Mouse (Mus musculus) CD4-positive, CD25-positive, alpha-beta regulatory T cell (primary cell): ENCODE measurements around the gene Chordc1. TPM values are rescaled to one million over a fixed set of nuclear protein-coding genes. Genes with fewer than 3 reads are reported as not detected.

Source experiments
- polyA plus RNA-seq: library from polyadenylated mRNA; unstranded; fragments of 100-300 nt; shearing (Covaris generic); gene quantifications from one replicate; pipeline ENCODE4 v1.2.1, GENCODE M21; 2017

Chordc1 gene
- 120 TPM for polyA plus RNA-seq

GRCm38 (mm10) chr9:18291571-18292429 is at the start of gene Chordc1:
Gene Chordc1, plus strand, starts transcription at chr9:18292125.

Other genes with a start within 250 kb of the Chordc1 start
- 0.10 TPM for gene Naalad2, start 110.9 kb downstream of the Chordc1 start, polyA plus RNA-seq
- 0.13 TPM for gene Ubtfl1, start 112.3 kb downstream of the Chordc1 start, polyA plus RNA-seq
- not detected for gene Mbd3l2, start 138.5 kb downstream of the Chordc1 start, polyA plus RNA-seq
- 2.8 TPM for gene Zfp558, start 186.1 kb downstream of the Chordc1 start, polyA plus RNA-seq
- gene Mbd3l1, start 186.2 kb downstream of the Chordc1 start, polyA plus RNA-seq: not detected